Comparison of ENCODE assay signal across 8 mouse cellular contexts in the genomic region with DNA sequence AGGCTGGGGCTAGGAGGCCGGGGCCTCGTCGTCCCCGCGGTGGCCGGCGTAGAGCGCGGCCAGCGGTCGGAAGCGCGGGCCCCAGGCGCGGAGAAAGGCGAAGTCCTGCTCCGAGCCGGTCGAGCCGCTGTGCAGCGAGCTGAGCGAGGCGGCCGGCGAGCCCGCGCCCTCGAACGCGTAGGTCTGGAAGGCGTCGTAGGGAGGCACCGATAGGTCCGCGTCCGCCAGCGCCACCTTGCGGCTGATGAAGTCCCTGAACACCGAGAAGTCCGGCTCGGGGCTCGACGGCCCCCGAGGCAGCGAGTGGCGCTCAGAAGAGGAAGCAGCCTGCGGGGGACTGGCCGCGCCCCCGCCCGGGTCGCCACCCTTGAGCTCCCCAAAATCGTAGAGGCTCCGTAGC. TPM values are rescaled to one million over a fixed set of nuclear protein-coding genes. Genes with fewer than 3 reads are reported as not detected.
A peak's percentile ranks its signal among the peaks of the same experiment; 100 is the strongest.
DNase-seq lines count a peak whose midpoint lies in the region; ATAC-seq lines count a peak whose summit lies in the region.

No protein-coding gene starts in this region.

- H3K27me3 ChIP-seq in intestine, embryonic 15.5 days (replicated peaks) = peaks cover 94% of the 10 kb centered on the region
- H3K27me3 ChIP-seq in midbrain, embryonic 11.5 days (ENCODE audit: control insufficient read depth, insufficient read depth, low read length) = peaks cover 38% of the 10 kb centered on the region

- H3K4me2 ChIP-seq in intestine, embryonic 15.5 days (replicated peaks) = peak overlapping the region; percentile 40
- 0 out of 2 replicates have a peak overlapping the region, but pooled peaks have one; percentile 20 for H3K4me2 ChIP-seq in midbrain, embryonic 11.5 days

- intact Hi-C loops in left cerebral cortex, postnatal 4 days (cut with DNase I) = no loop called here

- no peak overlapping the region for H3K27ac ChIP-seq in intestine, embryonic 15.5 days
- H3K27ac ChIP-seq in midbrain, embryonic 11.5 days (ENCODE audit: low read depth, low read length) = no peak overlapping the region

- whole genome bisulfite sequencing in intestine, embryonic 15.5 days = 1% methylated on average over 54 of the region's 54 CpGs
- under 1% methylated on average over 54 of the region's 54 CpGs for whole genome bisulfite sequencing in midbrain, embryonic 11.5 days

- H3K4me1 ChIP-seq in intestine, embryonic 15.5 days (replicated peaks) = peaks cover 8% of the 10 kb centered on the region; the same call in 1 of the 2 replicates
- H3K4me1 ChIP-seq in midbrain, embryonic 11.5 days (ENCODE audit: control insufficient read depth, insufficient read depth, low read length) = peaks cover 6% of the 10 kb centered on the region

- H3K4me3 ChIP-seq in intestine, embryonic 15.5 days (replicated peaks) = 0 out of 2 replicates have a peak overlapping the region, but pooled peaks have one; percentile 14
- no peak overlapping the region for H3K4me3 ChIP-seq in midbrain, embryonic 11.5 days (ENCODE audit: low read depth, low read length)

- H3K9ac ChIP-seq in intestine, embryonic 15.5 days = no peak overlapping the region
- no peak overlapping the region; the same call in 1 of the 2 replicates for H3K9ac ChIP-seq in midbrain, embryonic 11.5 days (ENCODE audit: low read length)

- no peaks in the 10 kb centered on the region for H3K9me3 ChIP-seq in intestine, embryonic 15.5 days
- H3K9me3 ChIP-seq in midbrain, embryonic 11.5 days (ENCODE audit: control insufficient read depth, low read length) = no peaks in the 10 kb centered on the region

- DNase-seq in adrenal gland, adult 18-20 months (ENCODE audit: low spot score in 2 of 2) = peak; percentile 87
- peak; percentile 89 to 91 for DNase-seq in gastrocnemius, postnatal 4 days (ENCODE audit: low spot score in 2 of 2)
- peak; percentile 92 for DNase-seq in left cerebral cortex, postnatal 4 days
- DNase-seq in midbrain, embryonic 11.5 days (ENCODE audit: low spot score, missing footprints) = peak; percentile 99
- DNase-seq in right cerebral cortex, postnatal 36 days (ENCODE audit: low spot score in 2 of 2) = peak; percentile 32 to 41
- peak; percentile 62 to 82 for DNase-seq in urinary bladder, postnatal 36 days (ENCODE audit: low spot score in 2 of 2)

- peak; percentile 91 for ATAC-seq in common myeloid progenitor, adult 5-6 weeks (replicated peaks; ENCODE audit: low read depth, poor library complexity, severe bottlenecking)
- ATAC-seq in intestine, embryonic 15.5 days = peak; percentile 88
- peak; percentile 73 for ATAC-seq in midbrain, embryonic 11.5 days (ENCODE audit: low FRiP score)

- no peaks in the 10 kb centered on the region for H3K36me3 ChIP-seq in intestine, embryonic 15.5 days
- no peaks in the 10 kb centered on the region for H3K36me3 ChIP-seq in midbrain, embryonic 11.5 days (ENCODE audit: control insufficient read depth, insufficient read depth, low read length)

RNA-seq across cellular contexts. Expression of a gene that starts 21.6 kb away (rescaled TPM):
- not detected for total RNA-seq in adrenal gland, adult 18-20 months (2021)
- total RNA-seq in common myeloid progenitor, adult 5-6 weeks (2017) = not detected in 2 replicates
- not detected for total RNA-seq in gastrocnemius, postnatal 4 days (2021)
- polyA plus RNA-seq in intestine, embryonic 15.5 days (2015; fragmentation: Nextera tagmentation; extraction: Ambion mirVana) = not detected in 2 replicates
- not detected for total RNA-seq in left cerebral cortex, postnatal 4 days (2021)
- not detected in 2 replicates for polyA plus RNA-seq in midbrain, embryonic 11.5 days (2014; fragmentation: Nextera tagmentation; extraction: Ambion mirVana)

RNA-seq across cellular contexts. Expression of a gene that starts 56.7 kb away (rescaled TPM):
- total RNA-seq in adrenal gland, adult 18-20 months (2021) = 1 to 10 TPM; 1.9 to 2.2 TPM
- total RNA-seq in common myeloid progenitor, adult 5-6 weeks (2017) = 0.41 TPM in 1 of 2 replicates, not detected in the other
- total RNA-seq in gastrocnemius, postnatal 4 days (2021) = 1 to 10 TPM; 1.8 to 2.3 TPM
- 8.5 and 9.3 TPM in 2 replicates for polyA plus RNA-seq in intestine, embryonic 15.5 days (2015; fragmentation: Nextera tagmentation; extraction: Ambion mirVana)
- total RNA-seq in left cerebral cortex, postnatal 4 days (2021) = 1 to 10 TPM; 2.3 to 4.2 TPM
- polyA plus RNA-seq in midbrain, embryonic 11.5 days (2014; fragmentation: Nextera tagmentation; extraction: Ambion mirVana) = 5.6 and 7.3 TPM in 2 replicates

Comparison
In these comparisons a context has a peak if more than half of its experiments do, and no peak if none do; other contexts are left out.
1. DNase-seq: peak in every context shown above with its lines; median percentile 99 in midbrain, embryonic 11.5 days; 92 in left cerebral cortex, postnatal 4 days; 90 in gastrocnemius, postnatal 4 days; 87 in adrenal gland, adult 18-20 months; 72 in urinary bladder, postnatal 36 days; 36 in right cerebral cortex, postnatal 36 days.